Mouse (Mus musculus): ENCODE data around the gene Ano10. TPM values are rescaled to one million over a fixed set of nuclear protein-coding genes. Genes with fewer than 3 reads are reported as not detected.

The Ano10 gene
- polyA plus RNA-seq, 1 experiment: 80.3 TPM

- Histone ChIP-seq H3K27me3 (ENCODE audit: control insufficient read depth, insufficient read depth, low read length) (no peaks in the 10 kb centered on the region), H3K36me3 (ENCODE audit: control insufficient read depth, insufficient read depth, low read length) (peaks cover 4% of the 10 kb centered on the region; the same call in 1 of the 2 replicates), H3K4me3 (ENCODE audit: low read depth, low read length) (no peak overlapping the region), H3K4me1 (ENCODE audit: control insufficient read depth, insufficient read depth, insufficient read length, low read length) (no peaks in the 10 kb centered on the region), H3K27ac (ENCODE audit: insufficient read depth, low read depth, low read length) (no peak overlapping the region)
- WGBS: 37% methylated on average over 8 of the region's 8 CpGs
- peak; percentile 58; the same call in 1 of the 2 replicates for TF ChIP-seq CTCF (IDR thresholded peaks at IDR 0.05; ENCODE audit: extremely low read depth, insufficient read length, insufficient replicate concordance, low read depth, low read length)
- TF ChIP-seq POLR2A (IDR thresholded peaks at IDR 0.05; ENCODE audit: low read depth, low read length): no peak
These were observed 46.1 kb downstream of the Ano10 start for GRCm38 (mm10) chr9:122248168-122248567.

GRCm38 (mm10) chr9:122247430-122248027 is 46.7 kb downstream of the Ano10 start:
- Histone ChIP-seq H3K27ac (ENCODE audit: insufficient read depth, low read depth, low read length) (no peak overlapping the region), H3K4me1 (ENCODE audit: control insufficient read depth, insufficient read depth, insufficient read length, low read length) (no peaks in the 10 kb centered on the region), H3K4me3 (ENCODE audit: low read depth, low read length) (no peak overlapping the region), H3K36me3 (ENCODE audit: control insufficient read depth, insufficient read depth, low read length) (peaks cover 4% of the 10 kb centered on the region; the same call in 1 of the 2 replicates), H3K27me3 (ENCODE audit: control insufficient read depth, insufficient read depth, low read length) (no peaks in the 10 kb centered on the region)
- no peak for TF ChIP-seq POLR2A (IDR thresholded peaks at IDR 0.05; ENCODE audit: low read depth, low read length)
- no peak for TF ChIP-seq CTCF (IDR thresholded peaks at IDR 0.05; ENCODE audit: extremely low read depth, insufficient read length, insufficient replicate concordance, low read depth, low read length)
- 44% methylated on average over 13 of the region's 13 CpGs for WGBS

DNA sequence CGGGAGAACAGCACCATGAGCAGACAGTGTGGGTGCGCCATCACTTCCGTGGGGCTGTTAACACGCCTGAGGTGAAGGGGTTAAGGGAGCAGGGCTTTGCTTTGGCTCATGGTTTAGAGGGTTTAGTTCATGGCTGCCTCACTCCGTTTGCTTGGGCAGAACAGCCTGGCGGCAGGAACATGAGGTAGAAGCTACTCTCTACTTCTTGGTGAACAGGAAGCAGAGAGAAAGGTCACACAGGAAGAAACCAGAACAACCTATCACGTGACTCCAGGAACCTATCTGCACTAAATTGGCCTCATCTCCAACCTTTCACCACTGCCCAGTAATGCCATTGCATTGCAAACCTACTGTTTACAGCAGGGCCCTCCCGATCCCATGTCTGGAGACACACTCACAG is 48.3 kb downstream of the Ano10 start:
- TF ChIP-seq POLR2A (IDR thresholded peaks at IDR 0.05; ENCODE audit: low read depth, low read length) (no peak), CTCF (IDR thresholded peaks at IDR 0.05; ENCODE audit: extremely low read depth, insufficient read length, insufficient replicate concordance, low read depth, low read length) (no peak)
- 84% methylated on average over 8 of the region's 8 CpGs for WGBS
- no peak overlapping the region for H3K4me3 ChIP-seq (ENCODE audit: low read depth, low read length)
- H3K4me1 ChIP-seq (ENCODE audit: control insufficient read depth, insufficient read depth, insufficient read length, low read length): no peaks in the 10 kb centered on the region
- H3K27me3 ChIP-seq (ENCODE audit: control insufficient read depth, insufficient read depth, low read length): no peaks in the 10 kb centered on the region
- H3K36me3 ChIP-seq (ENCODE audit: control insufficient read depth, insufficient read depth, low read length): peaks cover 1% of the 10 kb centered on the region; the same call in 1 of the 2 replicates
- H3K27ac ChIP-seq (ENCODE audit: insufficient read depth, low read depth, low read length): no peak overlapping the region

DNA sequence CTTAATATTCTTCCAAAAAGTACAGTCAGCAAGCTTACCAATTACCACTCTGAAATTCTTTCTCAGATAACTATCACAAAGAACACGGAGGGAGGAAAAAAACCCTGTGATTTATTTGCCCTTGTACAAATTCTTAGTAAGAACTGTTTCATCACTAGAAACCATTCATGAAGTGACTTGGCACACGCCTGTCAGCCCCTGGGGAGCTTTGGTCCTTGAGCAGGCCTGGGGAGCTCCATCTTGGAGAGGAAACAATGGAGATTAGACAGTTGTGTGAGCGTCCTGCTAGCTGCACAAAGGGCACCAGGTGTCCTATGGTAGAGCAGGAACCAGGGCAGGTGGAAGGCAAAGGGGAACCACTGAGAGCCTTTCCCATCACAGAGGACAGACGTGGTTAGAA is 48.8 kb downstream of the Ano10 start:
- 81% methylated on average over 4 of the region's 4 CpGs for WGBS
- TF ChIP-seq CTCF (IDR thresholded peaks at IDR 0.05; ENCODE audit: extremely low read depth, insufficient read length, insufficient replicate concordance, low read depth, low read length) (no peak), POLR2A (IDR thresholded peaks at IDR 0.05; ENCODE audit: low read depth, low read length) (no peak)
- no peaks in the 10 kb centered on the region for H3K36me3 ChIP-seq (ENCODE audit: control insufficient read depth, insufficient read depth, low read length)
- no peaks in the 10 kb centered on the region for H3K4me1 ChIP-seq (ENCODE audit: control insufficient read depth, insufficient read depth, insufficient read length, low read length)
- H3K4me3 ChIP-seq (ENCODE audit: low read depth, low read length): no peak overlapping the region
- no peak overlapping the region for H3K27ac ChIP-seq (ENCODE audit: insufficient read depth, low read depth, low read length)
- H3K27me3 ChIP-seq (ENCODE audit: control insufficient read depth, insufficient read depth, low read length): no peaks in the 10 kb centered on the region

DNA sequence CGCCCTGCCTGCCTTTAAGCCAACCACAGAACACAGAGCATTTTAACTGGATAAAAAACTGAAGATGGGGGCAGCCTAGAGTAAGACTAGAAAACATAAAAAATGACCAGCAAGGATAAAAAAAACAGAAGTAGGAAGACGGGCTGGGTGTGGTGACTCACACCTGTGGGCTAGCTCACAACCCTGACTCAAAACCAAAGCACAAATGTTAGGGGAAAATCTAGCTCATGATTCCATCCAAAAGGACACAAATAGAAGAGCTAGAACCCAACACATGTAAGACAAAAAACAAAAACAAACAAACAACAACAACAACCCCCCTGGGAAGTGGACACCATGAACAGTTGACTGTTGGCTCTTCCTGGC is 49.4 kb downstream of the Ano10 start:
- 41% methylated on average over 2 of the region's 2 CpGs for WGBS

GRCm38 (mm10) chr9:122244080-122244799 is 50.0 kb downstream of the Ano10 start:
- WGBS: 39% methylated on average over 4 of the region's 4 CpGs
- no peaks in the 10 kb centered on the region for H3K27me3 ChIP-seq (ENCODE audit: control insufficient read depth, insufficient read depth, low read length)
- no peaks in the 10 kb centered on the region for H3K36me3 ChIP-seq (ENCODE audit: control insufficient read depth, insufficient read depth, low read length)
- TF ChIP-seq POLR2A (IDR thresholded peaks at IDR 0.05; ENCODE audit: low read depth, low read length) (no peak), CTCF (IDR thresholded peaks at IDR 0.05; ENCODE audit: extremely low read depth, insufficient read length, insufficient replicate concordance, low read depth, low read length) (peak; percentile 69; the same call in 1 of the 2 replicates)
- H3K4me1 ChIP-seq (ENCODE audit: control insufficient read depth, insufficient read depth, insufficient read length, low read length): no peaks in the 10 kb centered on the region
- no peak overlapping the region for H3K4me3 ChIP-seq (ENCODE audit: low read depth, low read length)
- no peak overlapping the region for H3K27ac ChIP-seq (ENCODE audit: insufficient read depth, low read depth, low read length)

More for the DNA sequence above, 49.4 kb downstream of the Ano10 start:
- no peak overlapping the region for H3K4me3 ChIP-seq (ENCODE audit: low read depth, low read length)
- no peaks in the 10 kb centered on the region for H3K36me3 ChIP-seq (ENCODE audit: control insufficient read depth, insufficient read depth, low read length)
- H3K27ac ChIP-seq (ENCODE audit: insufficient read depth, low read depth, low read length): no peak overlapping the region
- H3K4me1 ChIP-seq (ENCODE audit: control insufficient read depth, insufficient read depth, insufficient read length, low read length): no peaks in the 10 kb centered on the region
- TF ChIP-seq CTCF (IDR thresholded peaks at IDR 0.05; ENCODE audit: extremely low read depth, insufficient read length, insufficient replicate concordance, low read depth, low read length): no peak
- no peak for TF ChIP-seq POLR2A (IDR thresholded peaks at IDR 0.05; ENCODE audit: low read depth, low read length)
- H3K27me3 ChIP-seq (ENCODE audit: control insufficient read depth, insufficient read depth, low read length): no peaks in the 10 kb centered on the region

DNA sequence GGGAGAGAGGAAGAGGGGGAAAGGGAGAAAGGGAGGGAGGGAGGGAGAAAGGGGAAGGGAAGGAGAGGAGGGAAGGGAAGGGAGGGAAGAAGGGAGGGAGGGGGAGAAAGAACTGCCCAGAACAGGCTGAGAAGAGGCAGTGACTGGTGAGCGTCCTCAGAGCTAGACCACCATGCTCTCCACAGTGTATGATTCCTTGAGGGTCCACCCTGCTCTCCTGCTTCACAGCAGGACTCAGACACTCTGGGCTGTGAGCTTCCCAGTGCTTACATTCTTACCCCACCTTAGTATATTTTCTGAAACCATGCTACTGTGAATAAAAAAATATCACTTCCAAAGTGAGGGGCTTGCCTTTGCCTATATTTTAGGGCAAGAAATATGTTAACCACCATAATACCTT is 50.9 kb downstream of the Ano10 start:
- Histone ChIP-seq H3K27me3 (ENCODE audit: control insufficient read depth, insufficient read depth, low read length) (no peaks in the 10 kb centered on the region), H3K27ac (ENCODE audit: insufficient read depth, low read depth, low read length) (no peak overlapping the region)

More for the DNA sequence above, 50.9 kb downstream of the Ano10 start:
- no peaks in the 10 kb centered on the region for H3K4me1 ChIP-seq (ENCODE audit: control insufficient read depth, insufficient read depth, insufficient read length, low read length)
- H3K36me3 ChIP-seq (ENCODE audit: control insufficient read depth, insufficient read depth, low read length): no peaks in the 10 kb centered on the region
- TF ChIP-seq CTCF (IDR thresholded peaks at IDR 0.05; ENCODE audit: extremely low read depth, insufficient read length, insufficient replicate concordance, low read depth, low read length): no peak
- 72% methylated on average over 1 of the region's 1 CpGs for WGBS
- no peak overlapping the region for H3K4me3 ChIP-seq (ENCODE audit: low read depth, low read length)

Data from small intestine, adult 2 months (tissue).